Mouse (Mus musculus) heart, postnatal 14 days (tissue): ENCODE data around the gene Creld2. TPM values are rescaled to one million over a fixed set of nuclear protein-coding genes. Genes with fewer than 3 reads are reported as not detected.

Source experiments
- DNase-seq, 2 experiments: peaks; one replicate each; pipeline ENCODE4 v3.0.0; 2021 to 2022
- intact Hi-C: fragments of 180-260 bp; cut with DNase I; formaldehyde crosslinking; loops from one replicate; pipeline ENCODE4 v1.15.1; 2025
- total RNA-seq, 2 experiments: library from RNA; stranded (reverse); gene quantifications; 2 replicates each; pipeline ENCODE4 v1.2.3; 2021

Creld2 gene
- total RNA-seq, 2 experiments from 2014 or later = 12.1 to 22.5 TPM

DNA sequence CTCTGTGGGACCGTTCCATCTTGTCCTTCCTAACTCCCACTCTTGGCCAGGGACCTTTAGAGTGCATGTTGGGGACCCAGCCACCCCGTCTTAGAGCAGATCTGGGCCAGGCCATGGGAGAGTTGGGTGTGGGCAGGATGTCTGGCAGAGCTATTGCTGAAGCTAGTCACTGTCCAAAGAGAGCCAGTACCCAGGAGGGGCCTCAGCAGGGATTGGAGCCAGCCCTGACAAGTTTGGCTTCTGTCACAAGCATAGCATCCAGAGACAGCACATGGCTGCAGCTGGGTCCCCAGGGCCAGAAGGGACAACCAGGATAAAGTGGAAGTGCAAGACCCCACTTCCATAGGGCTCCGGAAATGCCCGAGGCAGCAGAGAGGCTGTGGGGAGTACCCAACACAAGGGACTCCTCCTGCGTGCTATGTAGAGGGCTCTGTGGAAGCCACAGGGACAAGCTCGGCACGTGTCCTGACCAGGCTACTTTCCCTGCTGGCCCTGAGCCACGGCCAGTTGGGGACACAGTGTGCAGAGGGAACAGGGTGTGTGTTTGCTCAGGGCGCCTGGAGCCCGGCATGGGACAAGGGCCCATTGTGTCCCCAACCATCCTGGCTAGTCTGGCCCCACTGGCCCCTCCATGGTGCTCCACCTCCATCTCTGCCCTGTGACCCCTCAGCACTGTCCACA, 30.8 kb downstream of the Creld2 start:
- intact Hi-C loops = no loop called here

GRCm38 (mm10) chr15:88851076-88851475, 31.6 kb downstream of the Creld2 start:
- DNase-seq = peak in 1 of 2 experiments; percentile 38

More for the DNA sequence above, 30.8 kb downstream of the Creld2 start:
- DNase-seq = peak; percentile 92 to 94

DNA sequence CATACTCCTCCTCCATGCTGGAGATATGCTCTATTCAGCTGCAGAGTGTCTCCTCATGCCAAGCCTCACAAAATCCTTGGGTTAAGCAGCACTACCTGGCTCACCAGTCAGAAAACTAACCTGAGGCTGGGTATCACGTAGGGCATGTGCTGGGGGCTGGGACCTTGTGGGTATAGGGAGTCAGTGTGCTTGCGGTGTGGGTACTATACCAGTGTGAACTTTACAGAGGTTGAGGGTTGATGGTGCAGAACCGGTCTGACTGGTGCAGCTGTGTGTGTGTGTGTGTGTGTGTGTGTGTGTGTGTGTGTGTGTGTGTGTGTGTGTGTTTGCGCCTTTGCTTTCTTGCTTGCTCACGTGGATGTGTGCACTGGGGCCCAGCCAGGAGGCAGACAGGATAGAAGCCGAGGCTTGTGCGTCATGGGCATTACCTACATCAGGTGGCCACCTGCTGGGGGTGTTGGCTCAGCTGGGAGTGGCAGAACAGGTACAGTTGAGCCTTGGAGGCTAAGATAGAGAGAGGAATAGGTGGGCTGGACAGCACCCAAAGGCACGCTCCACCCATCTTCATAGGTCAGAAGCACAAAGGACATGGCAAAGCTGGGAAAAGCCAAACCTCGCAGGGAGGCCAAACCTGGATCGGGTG, 32.2 kb downstream of the Creld2 start:
- DNase-seq = no peak
- intact Hi-C loops = no loop called here

More at GRCm38 (mm10) chr15:88851076-88851475, 31.6 kb downstream of the Creld2 start:
- intact Hi-C loops = no loop called here

DNA sequence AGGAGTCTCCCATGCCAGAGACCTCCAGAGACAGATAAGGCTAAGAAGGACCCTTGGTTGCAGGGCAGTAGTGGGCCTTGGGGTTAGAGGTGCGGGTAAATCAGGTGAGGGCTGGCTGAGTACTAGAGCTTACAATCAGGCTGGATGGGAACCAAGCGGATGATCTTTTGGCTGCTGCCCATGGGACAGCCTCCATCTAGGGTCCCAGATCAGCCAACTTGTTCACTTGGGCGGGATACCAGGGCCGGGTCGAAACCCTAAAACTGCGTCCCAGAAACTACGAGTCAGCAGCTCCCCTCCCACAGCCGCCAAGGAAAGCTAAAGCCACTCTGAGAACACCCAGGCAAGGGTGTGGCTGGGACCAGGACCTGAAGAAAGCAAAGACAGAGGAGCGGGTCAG, 33.7 kb downstream of the Creld2 start:
- intact Hi-C loops = no loop called here
- DNase-seq = no peak

- intact Hi-C loops = no loop called here
- no peak for DNase-seq
Observed at GRCm38 (mm10) chr15:88854119-88854968, 34.9 kb downstream of the Creld2 start.

DNA sequence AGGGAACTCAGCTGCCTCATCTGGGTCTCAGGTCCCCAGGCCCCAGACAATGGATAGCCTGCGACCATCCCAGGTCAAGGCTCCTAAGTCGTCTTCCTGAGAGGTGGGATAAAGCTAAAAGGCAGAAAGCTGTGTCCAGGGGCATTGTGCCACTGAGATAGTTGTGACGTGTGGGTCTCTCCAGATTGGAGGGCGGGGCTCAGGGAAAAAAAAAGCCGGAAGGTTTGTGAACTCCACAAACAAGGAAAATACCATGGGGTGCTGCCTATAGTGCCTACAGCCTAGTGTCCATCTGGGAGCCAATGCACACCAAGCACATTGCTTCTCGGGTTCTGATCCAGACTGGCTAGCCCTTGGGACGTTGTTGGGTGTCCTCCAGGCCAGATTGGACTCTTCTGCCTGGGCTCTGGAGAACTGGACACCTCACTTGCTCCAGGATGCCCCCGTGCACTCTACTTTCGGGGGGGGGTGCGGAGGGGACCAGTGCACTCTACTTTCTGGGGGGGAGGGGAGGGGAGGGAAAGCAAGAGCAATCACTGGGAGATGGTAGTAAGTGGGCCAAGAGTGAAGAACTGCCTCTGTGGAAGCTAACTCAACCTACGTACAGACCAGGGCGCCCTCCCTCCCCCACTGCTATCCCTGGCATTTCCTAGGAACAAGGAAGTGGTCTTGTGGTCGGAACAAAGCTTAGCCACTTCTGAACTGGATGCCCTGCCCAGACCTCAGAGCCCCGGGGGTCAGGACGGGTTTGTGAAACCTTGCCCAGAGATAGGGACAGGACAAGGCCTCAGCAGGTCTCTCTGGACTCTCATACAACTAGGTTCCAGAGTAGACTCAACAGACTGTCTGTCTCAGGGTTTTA, 35.8 kb downstream of the Creld2 start:
- intact Hi-C loops = no loop called here
- no peak for DNase-seq

- intact Hi-C loops = no loop called here
- no peak for DNase-seq
Observed at GRCm38 (mm10) chr15:88855896-88856417, 36.5 kb downstream of the Creld2 start.

DNA sequence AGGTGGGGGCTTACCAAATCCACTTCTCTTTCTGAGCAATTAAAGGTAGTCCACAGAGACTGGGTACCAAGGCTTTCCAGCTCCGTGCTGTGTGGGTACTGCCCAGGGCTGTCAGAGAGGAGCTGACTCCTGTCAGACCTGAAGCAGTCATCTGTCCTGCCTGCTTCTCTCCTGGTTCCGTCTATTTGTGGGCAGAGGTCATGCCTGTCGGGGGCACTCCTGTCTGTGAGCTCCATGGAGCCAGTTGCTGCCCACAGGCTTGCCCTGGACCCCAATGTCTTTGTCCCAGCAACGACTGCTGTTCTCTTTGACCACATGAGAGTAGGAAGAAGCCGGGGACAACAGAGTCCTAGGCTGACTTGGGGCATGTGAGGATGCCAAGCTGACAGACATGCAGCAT, 37.2 kb downstream of the Creld2 start:
- intact Hi-C loops = no loop called here
- DNase-seq = no peak

GRCm38 (mm10) chr15:88857361-88857760, 37.9 kb downstream of the Creld2 start:
- intact Hi-C loops = no loop called here
- no peak for DNase-seq

DNA sequence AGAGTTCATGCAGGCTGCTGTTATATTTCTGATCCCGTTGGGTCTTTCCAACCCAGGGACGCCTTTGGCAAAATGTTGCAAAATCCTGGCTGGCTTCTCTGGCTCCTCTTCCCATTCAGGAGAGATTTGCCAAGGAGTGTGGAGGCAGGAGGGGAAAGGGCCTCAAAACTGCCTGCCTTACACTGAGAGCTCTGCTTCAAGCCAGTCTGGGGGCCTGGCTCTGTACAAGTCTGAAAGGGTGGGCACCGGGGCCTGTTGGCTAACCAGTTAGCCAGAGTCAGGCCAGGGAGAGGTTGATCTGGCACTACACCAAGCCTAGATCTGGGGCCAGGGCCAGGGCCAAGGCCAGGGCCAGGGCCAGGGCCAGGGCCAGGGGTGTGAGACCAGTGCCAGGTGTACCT, 38.7 kb downstream of the Creld2 start:
- intact Hi-C loops = no loop called here
- DNase-seq = peak; percentile 61 to 64

DNA sequence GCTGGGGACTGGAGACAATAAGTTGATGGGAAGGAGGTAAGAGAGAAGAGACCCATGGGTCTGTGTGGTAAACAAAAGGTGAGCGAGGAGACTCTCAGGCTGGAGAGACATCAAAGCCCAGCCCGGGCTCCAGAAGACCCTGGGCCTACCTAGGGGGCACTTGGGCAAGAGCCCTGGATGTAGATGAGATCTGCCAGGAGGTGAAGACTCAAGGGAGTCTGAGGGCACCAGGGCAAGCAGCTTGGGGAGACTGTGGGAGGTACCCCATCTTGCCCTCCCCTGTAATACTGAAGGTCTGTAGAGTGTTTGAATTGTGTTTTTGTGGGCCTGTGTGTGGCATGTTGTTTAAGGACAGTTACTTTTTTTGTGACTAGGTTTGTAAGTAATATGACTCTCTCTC, 39.3 kb downstream of the Creld2 start:
- DNase-seq = no peak
- intact Hi-C loops = no loop called here

GRCm38 (mm10) chr15:88859206-88859970, 39.9 kb downstream of the Creld2 start:
- intact Hi-C loops = no loop called here
- no peak for DNase-seq

DNA sequence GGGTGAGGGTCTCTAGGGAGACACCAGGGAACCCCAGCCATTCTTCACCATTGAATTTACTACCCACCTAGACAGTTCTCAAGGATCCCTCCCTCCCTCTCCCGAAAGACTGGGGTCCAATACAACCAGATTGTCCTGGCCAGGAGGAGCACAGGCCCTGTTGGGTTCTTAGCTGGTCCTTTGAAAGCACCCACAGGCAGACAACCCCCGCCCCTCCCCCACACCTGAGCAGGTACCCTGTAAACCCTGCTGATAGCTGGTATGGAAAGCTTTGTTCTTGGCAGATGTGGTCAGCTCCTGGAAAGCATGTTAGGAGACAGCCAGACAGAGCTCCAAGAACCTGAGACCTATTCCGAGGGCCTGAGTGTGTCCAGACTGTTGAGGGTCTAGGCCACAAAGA, 41.3 kb downstream of the Creld2 start:
- no peak for DNase-seq
- intact Hi-C loops = no loop called here

- peak; percentile 98 for DNase-seq
- intact Hi-C loops = no loop called here
Observed at GRCm38 (mm10) chr15:88861772-88862622, 42.6 kb downstream of the Creld2 start, which contains the start of gene Pim3. TSS of gene Pim3 (plus strand) at chr15:88862186.

DNA sequence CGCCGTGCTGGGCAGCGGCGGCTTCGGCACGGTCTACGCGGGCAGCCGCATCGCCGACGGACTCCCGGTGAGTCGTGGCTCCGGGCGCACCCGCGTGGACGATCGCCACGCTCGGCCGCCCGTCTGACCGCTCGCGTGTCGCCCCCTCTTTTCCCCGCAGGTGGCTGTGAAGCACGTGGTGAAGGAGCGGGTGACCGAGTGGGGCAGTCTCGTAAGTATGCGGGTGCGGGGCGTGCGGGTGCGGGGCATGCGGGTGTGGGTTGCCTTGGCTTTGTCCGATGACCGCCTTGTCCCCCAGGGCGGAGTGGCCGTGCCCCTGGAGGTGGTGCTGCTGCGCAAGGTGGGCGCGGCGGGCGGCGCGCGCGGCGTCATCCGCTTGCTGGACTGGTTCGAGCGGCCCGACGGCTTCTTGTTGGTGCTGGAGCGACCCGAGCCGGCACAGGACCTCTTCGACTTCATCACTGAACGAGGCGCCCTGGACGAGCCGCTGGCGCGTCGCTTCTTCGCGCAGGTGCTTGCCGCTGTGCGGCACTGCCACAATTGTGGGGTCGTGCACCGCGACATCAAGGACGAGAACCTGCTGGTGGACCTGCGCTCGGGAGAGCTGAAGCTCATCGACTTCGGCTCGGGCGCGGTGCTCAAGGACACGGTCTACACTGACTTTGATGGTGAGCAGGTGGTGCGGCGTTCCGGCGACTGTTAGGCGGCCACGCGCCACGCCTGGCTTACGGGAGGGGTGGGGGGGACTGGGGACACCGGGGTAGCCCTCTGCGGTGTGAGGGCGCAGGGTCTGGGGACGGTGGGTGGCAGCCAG, 43.6 kb downstream of the Creld2 start:
- DNase-seq = peak; percentile 59 to 71
- intact Hi-C loops = loop anchor here (1.0 kb wide), 1 partner anchor 26 kb away; no protein-coding TSS in a partner anchor

- intact Hi-C loops = loop anchor here (1.0 kb wide), 1 partner anchor 26 kb away; no protein-coding TSS in a partner anchor
- DNase-seq = peak; percentile 90 to 91
Observed at GRCm38 (mm10) chr15:88863695-88864231, 44.3 kb downstream of the Creld2 start.
